In genomic region chr6:29525256-29525655, GRCm38 (mm10) we compare ENCODE assay signal across 11 mouse cellular contexts. TPM values are rescaled to one million over a fixed set of nuclear protein-coding genes. Genes with fewer than 3 reads are reported as not detected.
A peak's percentile ranks its signal among the peaks of the same experiment; 100 is the strongest.
DNase-seq lines count a peak whose midpoint lies in the region; ATAC-seq and TF ChIP-seq lines count a peak whose summit lies in the region.
"Had no signal": no experiment of that assay in that cellular context is flagged by ENCODE, and none has a peak within 500 bp of the region (broad histone marks: within the 10 kb centered on the region; RNA-seq: fewer than 3 reads in every experiment).

No protein-coding gene starts in this region.

- no peak overlapping the region for H3K27ac ChIP-seq in intestine, postnatal 0 days (ENCODE audit: low read depth, low read length)
- H3K27ac ChIP-seq in intestine, embryonic 16.5 days (ENCODE audit: low read length) = no peak overlapping the region
- H3K27ac ChIP-seq in thymus, adult 2 months (ENCODE audit: control insufficient read depth, insufficient read depth, low read length) = no peak overlapping the region

- TF ChIP-seq POLR2A in thymus, adult 2 months (IDR thresholded peaks at IDR 0.05; ENCODE audit: control insufficient read depth, extremely low read depth, insufficient read depth, low read length, poor library complexity) = no peak

- WGBS in intestine, postnatal 0 days = 72% methylated on average over 6 of the region's 6 CpGs
- WGBS in intestine, embryonic 16.5 days = 72% methylated on average over 6 of the region's 6 CpGs
- WGBS in thymus, adult 2 months = 79% methylated on average over 6 of the region's 6 CpGs

- H3K9ac ChIP-seq in intestine, postnatal 0 days (ENCODE audit: low read depth, low read length) = no peak overlapping the region
- no peak overlapping the region for H3K9ac ChIP-seq in intestine, embryonic 16.5 days (ENCODE audit: low read depth, low read length)
- H3K9ac ChIP-seq: intestine, embryonic 15.5 days had no signal

- no peaks in the 10 kb centered on the region for H3K36me3 ChIP-seq in intestine, postnatal 0 days (ENCODE audit: control insufficient read depth, insufficient read depth)
- no peaks in the 10 kb centered on the region for H3K36me3 ChIP-seq in intestine, embryonic 16.5 days (ENCODE audit: control insufficient read depth, insufficient read depth, low read length)
- no peaks in the 10 kb centered on the region for H3K36me3 ChIP-seq in thymus, adult 2 months (ENCODE audit: control insufficient read depth, insufficient read depth, low read length)
- H3K36me3 ChIP-seq: intestine, embryonic 15.5 days had no signal

- no peak overlapping the region for H3K4me2 ChIP-seq in intestine, postnatal 0 days (replicated peaks; ENCODE audit: low read depth)
- H3K4me2 ChIP-seq in intestine, embryonic 16.5 days (ENCODE audit: low read depth, low read length) = no peak overlapping the region

- ATAC-seq in intestine, postnatal 0 days = no peak
- no peak for ATAC-seq in intestine, embryonic 16.5 days
- ATAC-seq: intestine, embryonic 15.5 days had no signal

- peak; percentile 30 for DNase-seq in thymus, adult 2 months
- no peak for DNase-seq in thymus, postnatal 0 days (ENCODE audit: low spot score)
- DNase-seq in c-Kit-negative CD71-positive TER-119-positive erythroid progenitor cells, embryonic 14.5 days (ENCODE audit: low read depth, low spot score) = peak; percentile 8
- DNase-seq in urinary bladder, adult 2 months (ENCODE audit: low spot score) = no peak
- no peak for DNase-seq in cerebellum, adult 11 months
- no peak for DNase-seq in gastrocnemius, postnatal 4 days (ENCODE audit: low spot score in 2 of 2)
- DNase-seq: cerebellum, adult 8-10 months had no signal

- peak; percentile 62 for TF ChIP-seq CTCF in intestine, postnatal 0 days (IDR thresholded peaks at IDR 0.05; ENCODE audit: low read depth)
- no peak for TF ChIP-seq CTCF in thymus, adult 2 months (IDR thresholded peaks at IDR 0.05; ENCODE audit: borderline replicate concordance, control insufficient read depth, extremely low read depth, insufficient read depth, low read length, poor library complexity)

- H3K27me3 ChIP-seq in intestine, postnatal 0 days (replicated peaks; ENCODE audit: control insufficient read depth, insufficient read depth, low read length) = peaks cover 19% of the 10 kb centered on the region
- H3K27me3 ChIP-seq in intestine, embryonic 16.5 days (replicated peaks; ENCODE audit: control insufficient read depth, insufficient read depth, low read length) = peaks cover 15% of the 10 kb centered on the region
- peaks cover 19% of the 10 kb centered on the region for H3K27me3 ChIP-seq in thymus, adult 2 months (ENCODE audit: control insufficient read depth, insufficient read depth, low read length)

- H3K9me3 ChIP-seq in intestine, postnatal 0 days (ENCODE audit: control insufficient read depth) = no peaks in the 10 kb centered on the region
- no peaks in the 10 kb centered on the region for H3K9me3 ChIP-seq in intestine, embryonic 16.5 days (ENCODE audit: control insufficient read depth, low read length)
- H3K9me3 ChIP-seq: intestine, embryonic 15.5 days had no signal

- no peak overlapping the region for H3K4me3 ChIP-seq in intestine, postnatal 0 days (ENCODE audit: low read depth, low read length)
- H3K4me3 ChIP-seq in intestine, embryonic 16.5 days (ENCODE audit: low read length) = no peak overlapping the region
- no peak overlapping the region for H3K4me3 ChIP-seq in thymus, adult 2 months (ENCODE audit: control insufficient read depth, insufficient read depth, low read length)

- H3K4me1 ChIP-seq in intestine, postnatal 0 days (replicated peaks; ENCODE audit: control insufficient read depth, insufficient read depth, low read length) = no peaks in the 10 kb centered on the region; the same call in 1 of the 2 replicates
- peaks cover 36% of the 10 kb centered on the region for H3K4me1 ChIP-seq in intestine, embryonic 16.5 days (ENCODE audit: control insufficient read depth, insufficient read depth, low read length)
- peaks cover 27% of the 10 kb centered on the region for H3K4me1 ChIP-seq in thymus, adult 2 months (replicated peaks; ENCODE audit: control insufficient read depth, insufficient read depth, low read length)

RNA-seq across cellular contexts. Expression of gene Irf5, which starts 1.2 kb away (rescaled TPM):
- 4.2 and 4.3 TPM in 2 replicates for polyA plus RNA-seq in intestine, postnatal 0 days (2015; fragmentation: Nextera tagmentation; extraction: Ambion mirVana)
- polyA plus RNA-seq in intestine, embryonic 16.5 days (2015; fragmentation: Nextera tagmentation; extraction: Ambion mirVana) = 7.4 and 8.5 TPM in 2 replicates
- polyA plus RNA-seq in thymus, adult 2 months (2012; rRNA removed) = 37.3 and 46.4 TPM in 2 replicates
- 12.3 and 13.4 TPM in 2 replicates for polyA plus RNA-seq in thymus, postnatal 0 days (2015; fragmentation: Nextera tagmentation; extraction: Ambion mirVana)
- polyA plus RNA-seq in urinary bladder, adult 2 months (2012; rRNA removed) = 19.8 and 21.3 TPM in 2 replicates
- 1 to 10 TPM; 3.7 to 4.5 TPM for total RNA-seq in gastrocnemius, postnatal 4 days (2021)

RNA-seq across cellular contexts. Expression of gene Kcp, which starts 17.5 kb away (rescaled TPM):
- 2.7 and 3.8 TPM in 2 replicates for polyA plus RNA-seq in intestine, postnatal 0 days (2015; fragmentation: Nextera tagmentation; extraction: Ambion mirVana)
- polyA plus RNA-seq in intestine, embryonic 16.5 days (2015; fragmentation: Nextera tagmentation; extraction: Ambion mirVana) = 10.9 and 12.0 TPM in 2 replicates
- polyA plus RNA-seq in thymus, adult 2 months (2012; rRNA removed) = 2.9 and 3.0 TPM in 2 replicates
- 0.82 and 1.2 TPM in 2 replicates for polyA plus RNA-seq in thymus, postnatal 0 days (2015; fragmentation: Nextera tagmentation; extraction: Ambion mirVana)
- polyA plus RNA-seq in urinary bladder, adult 2 months (2012; rRNA removed) = 4.9 and 6.4 TPM in 2 replicates
- total RNA-seq in gastrocnemius, postnatal 4 days (2021) = 10 to 100 TPM; 37.6 to 40.5 TPM

RNA-seq across cellular contexts. Expression of gene Atp6v1fnb, which starts 54.0 kb away (rescaled TPM):
- not detected in 2 replicates for polyA plus RNA-seq in intestine, postnatal 0 days (2015; fragmentation: Nextera tagmentation; extraction: Ambion mirVana)
- polyA plus RNA-seq in intestine, embryonic 16.5 days (2015; fragmentation: Nextera tagmentation; extraction: Ambion mirVana) = 0.38 TPM in 1 of 2 replicates, not detected in the other
- polyA plus RNA-seq in thymus, adult 2 months (2012; rRNA removed) = 0.22 and 0.34 TPM in 2 replicates
- not detected in 2 replicates for polyA plus RNA-seq in thymus, postnatal 0 days (2015; fragmentation: Nextera tagmentation; extraction: Ambion mirVana)
- polyA plus RNA-seq in urinary bladder, adult 2 months (2012; rRNA removed) = not detected in 2 replicates
- not detected for total RNA-seq in gastrocnemius, postnatal 4 days (2021)
- total RNA-seq: heart, adult 18-20 months had no signal

RNA-seq across cellular contexts. Expression of gene Atp6v1f, which starts 57.7 kb away (rescaled TPM):
- 438 and 439 TPM in 2 replicates for polyA plus RNA-seq in intestine, postnatal 0 days (2015; fragmentation: Nextera tagmentation; extraction: Ambion mirVana)
- 358 and 362 TPM in 2 replicates for polyA plus RNA-seq in intestine, embryonic 16.5 days (2015; fragmentation: Nextera tagmentation; extraction: Ambion mirVana)
- 294 and 381 TPM in 2 replicates for polyA plus RNA-seq in thymus, adult 2 months (2012; rRNA removed)
- polyA plus RNA-seq in thymus, postnatal 0 days (2015; fragmentation: Nextera tagmentation; extraction: Ambion mirVana) = 381 and 416 TPM in 2 replicates
- 234 and 282 TPM in 2 replicates for polyA plus RNA-seq in urinary bladder, adult 2 months (2012; rRNA removed)
- total RNA-seq in gastrocnemius, postnatal 4 days (2021) = 10 to 100 TPM; 90.5 to 92.1 TPM

Comparison
In these comparisons a context has a peak if more than half of its experiments do, and no peak if none do; other contexts are left out.
1. DNase-seq: peak in thymus, adult 2 months (single experiment) and c-Kit-negative CD71-positive TER-119-positive erythroid progenitor cells, embryonic 14.5 days (single experiment); none in thymus, postnatal 0 days (single experiment), urinary bladder, adult 2 months (single experiment), cerebellum, adult 11 months (single experiment) and gastrocnemius, postnatal 4 days (0 of 2).